Mouse (Mus musculus) thymus, postnatal 14 days (tissue): ENCODE results near the gene Adora2a.
"Not testable (repeated sequence)": the region's sequence is repeated elsewhere in the genome, so short reads cannot be mapped to it uniquely, and the experiment has no call there.

Source experiments
- DNase-seq: peaks from one replicate; pipeline ENCODE4 v3.0.0; 2021

Adora2a gene

GRCm38 (mm10) chr10:75316872-75316907, at the start of gene Adora2a:
Gene Adora2a (plus strand): TSS chr10:75316877.
- no peak for DNase-seq

GRCm38 (mm10) chr10:75273020-75273419, 43.7 kb upstream of the Adora2a start:
- no peak for DNase-seq

- DNase-seq, result no peak
These were observed 40.2 kb upstream of the Adora2a start for GRCm38 (mm10) chr10:75276427-75277013.

GRCm38 (mm10) chr10:75277501-75277900, 39.2 kb upstream of the Adora2a start:
- peak; percentile 34 for DNase-seq

- DNase-seq, result peak; percentile 59
These were observed 34.0 kb upstream of the Adora2a start for GRCm38 (mm10) chr10:75282648-75283047.

- DNase-seq, result no peak
These were observed 32.9 kb upstream of the Adora2a start for GRCm38 (mm10) chr10:75283821-75284220.

GRCm38 (mm10) chr10:75288579-75288978, 28.1 kb upstream of the Adora2a start:
- no peak for DNase-seq

- no peak for DNase-seq
These were observed 27.3 kb upstream of the Adora2a start for GRCm38 (mm10) chr10:75289392-75289791.

- no peak for DNase-seq
These were observed 26.0 kb upstream of the Adora2a start for GRCm38 (mm10) chr10:75290650-75291049.

GRCm38 (mm10) chr10:75291338-75291737, 25.3 kb upstream of the Adora2a start:
- DNase-seq, result no peak

- DNase-seq, result not testable (repeated sequence)
These were observed 24.5 kb upstream of the Adora2a start for GRCm38 (mm10) chr10:75292206-75292605.

GRCm38 (mm10) chr10:75293288-75293687, 23.4 kb upstream of the Adora2a start:
- DNase-seq, result no peak

- DNase-seq, result no peak
These were observed 22.3 kb upstream of the Adora2a start for GRCm38 (mm10) chr10:75294362-75294761.

- DNase-seq, result no peak
These were observed 21.8 kb upstream of the Adora2a start for GRCm38 (mm10) chr10:75294926-75295325.

- no peak for DNase-seq
These were observed 18.1 kb upstream of the Adora2a start for GRCm38 (mm10) chr10:75298608-75299007.

GRCm38 (mm10) chr10:75299785-75300418, 16.8 kb upstream of the Adora2a start:
- DNase-seq, result no peak

GRCm38 (mm10) chr10:75301195-75301806, 15.4 kb upstream of the Adora2a start:
- no peak for DNase-seq

- no peak for DNase-seq
These were observed 14.7 kb upstream of the Adora2a start for GRCm38 (mm10) chr10:75301937-75302336.

GRCm38 (mm10) chr10:75302536-75302935, 14.1 kb upstream of the Adora2a start:
- no peak for DNase-seq

GRCm38 (mm10) chr10:75303324-75304048, 13.2 kb upstream of the Adora2a start:
- DNase-seq, result no peak

GRCm38 (mm10) chr10:75304049-75304405, 12.7 kb upstream of the Adora2a start:
- no peak for DNase-seq

GRCm38 (mm10) chr10:75304413-75304812, 12.3 kb upstream of the Adora2a start:
- no peak for DNase-seq

- no peak for DNase-seq
These were observed 9.5 kb upstream of the Adora2a start for GRCm38 (mm10) chr10:75307130-75307529.

GRCm38 (mm10) chr10:75312361-75312760, 4.3 kb upstream of the Adora2a start:
- DNase-seq, result no peak
